Mouse (Mus musculus): Measurements from ENCODE around the gene Mpdz.

The Mpdz gene

DNA sequence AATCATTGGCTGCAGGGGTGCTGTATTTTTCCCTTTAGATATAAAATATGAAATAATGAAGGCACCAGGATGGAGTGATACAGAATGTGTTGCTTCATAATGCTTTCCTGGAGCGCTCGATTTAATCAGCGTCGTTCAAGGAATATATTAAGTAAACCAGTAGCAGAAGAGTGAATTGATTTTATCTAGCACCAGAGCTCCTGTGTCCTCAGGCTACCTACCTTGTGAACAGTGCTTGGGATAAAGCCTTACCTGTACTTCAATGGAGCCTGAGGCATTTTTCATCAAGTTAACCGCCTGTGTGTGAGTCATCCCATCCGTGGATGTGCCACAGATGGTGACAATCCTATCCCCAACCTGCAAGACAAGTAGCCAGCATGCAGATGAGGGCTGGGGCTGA, 159.5 kb downstream of the Mpdz start:
- in situ Hi-C loops (cut with MboI, MseI) = no loop called here

GRCm38 (mm10) chr4:81280098-81280497, 162.5 kb downstream of the Mpdz start:
- in situ Hi-C loops (cut with MboI, MseI) = no loop called here

GRCm38 (mm10) chr4:81279451-81279850, 163.2 kb downstream of the Mpdz start:
- in situ Hi-C loops (cut with MboI, MseI) = loop anchor here in 1 of 2 experiments (10.0 kb wide), 1 partner anchor 1435 kb away; no protein-coding TSS in a partner anchor

DNA sequence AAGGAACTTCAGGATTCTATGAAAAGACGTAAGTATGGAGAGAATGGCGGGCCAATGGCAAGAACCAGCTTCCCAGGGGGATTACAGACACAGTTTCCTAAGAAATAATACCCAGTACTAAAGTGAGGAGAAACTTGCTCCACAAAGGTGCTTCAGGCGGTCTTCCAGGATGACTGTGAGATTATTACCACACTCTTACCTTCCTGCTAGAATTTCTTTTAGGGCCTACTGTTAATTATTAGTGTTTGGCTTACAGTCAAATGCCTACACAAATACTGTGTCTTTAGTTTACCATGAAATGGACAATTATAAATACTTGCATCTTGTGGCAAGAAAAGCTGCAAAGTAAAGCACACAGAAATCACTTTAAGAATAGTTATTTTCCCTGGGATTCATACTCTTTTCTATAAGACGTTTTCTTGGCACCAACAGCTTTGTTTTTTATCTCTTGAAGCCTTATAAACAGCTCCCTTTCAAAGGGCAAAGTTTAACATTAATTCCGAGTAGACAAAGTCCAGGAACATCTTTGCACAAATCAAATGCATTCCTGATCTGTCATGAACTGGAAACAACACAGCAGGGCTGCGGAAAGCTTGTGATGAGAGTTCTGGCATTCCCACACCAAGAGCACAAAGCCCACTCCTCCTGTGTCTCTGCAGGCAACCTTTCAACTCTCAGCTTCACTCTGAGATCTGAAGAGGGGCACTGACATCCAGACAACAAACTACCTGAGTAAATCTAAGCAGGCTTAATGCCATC, 166.5 kb downstream of the Mpdz start:
- in situ Hi-C loops (cut with MboI, MseI) = loop anchor here in 1 of 2 experiments (10.0 kb wide), 1 partner anchor 1439 kb away; no protein-coding TSS in a partner anchor

DNA sequence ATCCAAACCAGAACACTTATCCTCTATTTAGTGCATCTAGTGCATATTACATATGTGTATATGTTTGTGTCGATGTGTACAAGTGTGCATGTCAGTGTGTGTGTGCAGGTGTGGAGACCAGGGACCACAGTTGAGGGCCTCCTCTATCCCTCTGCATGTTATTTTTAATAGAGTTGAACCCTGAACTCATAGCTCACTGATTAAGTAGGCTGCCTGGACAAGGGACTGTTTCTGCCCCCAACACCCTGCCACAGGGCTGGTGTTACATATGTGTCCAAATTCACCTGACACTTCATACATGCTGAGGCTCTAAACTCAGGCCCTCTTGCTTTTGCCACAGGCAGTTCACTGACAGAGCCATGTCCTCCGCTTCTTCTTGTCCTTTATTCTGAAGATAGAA, 169.5 kb downstream of the Mpdz start:
- in situ Hi-C loops (cut with MboI, MseI) = loop anchor here in 1 of 2 experiments (10.0 kb wide), 1 partner anchor 1442 kb away; no protein-coding TSS in a partner anchor

- in situ Hi-C loops (cut with MboI, MseI) = loop anchor here in 1 of 2 experiments (10.0 kb wide), 1 partner anchor 488 kb away; no protein-coding TSS in a partner anchor
These were observed 189.5 kb downstream of the Mpdz start for GRCm38 (mm10) chr4:81252859-81253780.

- in situ Hi-C loops (cut with MboI, MseI) = loop anchor here in 1 of 2 experiments (10.0 kb wide), 1 partner anchor 488 kb away; no protein-coding TSS in a partner anchor
These were observed 190.3 kb downstream of the Mpdz start for GRCm38 (mm10) chr4:81252334-81252733.

- in situ Hi-C loops (cut with MboI, MseI) = loop anchor here in 1 of 2 experiments (10.0 kb wide), 1 partner anchor 487 kb away; no protein-coding TSS in a partner anchor
These were observed 190.7 kb downstream of the Mpdz start for GRCm38 (mm10) chr4:81251934-81252333.

DNA sequence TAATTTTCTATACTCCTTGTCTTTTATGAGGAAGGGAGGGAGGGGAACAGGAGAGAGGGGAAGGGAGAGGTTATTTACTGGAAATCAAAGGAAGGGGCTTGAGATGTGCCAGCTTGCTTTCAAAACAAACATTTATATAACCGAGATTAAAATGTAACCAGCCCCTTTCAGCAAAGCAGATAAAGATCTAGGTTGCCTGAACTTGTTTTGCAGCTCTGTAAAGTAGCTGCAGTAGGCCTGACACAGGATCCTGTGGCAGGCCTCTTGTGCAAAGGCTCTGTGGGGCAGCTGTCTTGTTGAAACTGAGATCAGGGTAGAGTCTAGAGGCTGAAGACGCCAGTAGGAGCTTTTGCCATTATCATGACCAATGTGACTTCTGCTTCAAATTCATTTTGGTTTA, 193.4 kb downstream of the Mpdz start:
- in situ Hi-C loops (cut with MboI, MseI) = no loop called here

DNA sequence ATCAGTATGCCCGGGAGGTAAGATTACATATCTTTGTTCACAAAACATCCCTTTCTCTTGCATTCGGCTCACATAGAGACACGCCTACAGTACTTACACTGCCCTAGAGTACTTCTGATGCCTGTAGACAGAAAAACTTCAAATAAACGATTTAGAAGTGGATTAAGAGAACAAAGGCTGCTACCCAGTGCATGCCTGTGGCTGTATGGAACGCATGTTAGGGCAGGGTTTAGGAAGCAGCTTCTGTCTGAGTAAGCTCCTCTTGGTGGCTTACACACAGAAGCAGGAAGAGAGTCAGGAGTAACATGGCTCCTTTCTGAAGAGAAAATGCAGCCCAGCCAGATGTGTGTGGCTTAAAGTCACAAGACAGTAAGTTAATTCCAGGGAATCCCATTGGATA, 206.4 kb downstream of the Mpdz start:
- in situ Hi-C loops (cut with MboI, MseI) = no loop called here

Data from T-helper 17 cell (primary cell).